Mouse (Mus musculus) lung, postnatal 0 days (tissue): ENCODE measurements around the gene Hoxb2.

ENCODE experiments used
- CTCF ChIP-seq: IDR thresholded peaks from 2 replicates; pipeline ENCODE4 v1.5.1; 2016; ENCODE audit warnings: antibody characterized with exemption, mild to moderate bottlenecking
- EP300 ChIP-seq: IDR thresholded peaks from 2 replicates; pipeline ENCODE4 v1.6.1; 2016; ENCODE audit warnings: antibody characterized with exemption, mild to moderate bottlenecking, control low read depth

GRCm38 (mm10) chr11:96368686-96369085 lies 18.4 kb downstream of the Hoxb2 start:
- TF ChIP-seq CTCF (no peak), EP300 (no peak)
